Mouse (Mus musculus): ENCODE results near the gene Nprl2. TPM values are rescaled to one million over a fixed set of nuclear protein-coding genes. Genes with fewer than 3 reads are reported as not detected.

Nprl2 gene
- total and polyA plus RNA-seq, 3 experiments: 23.2 to 30.2 TPM; not detected in 1

DNA sequence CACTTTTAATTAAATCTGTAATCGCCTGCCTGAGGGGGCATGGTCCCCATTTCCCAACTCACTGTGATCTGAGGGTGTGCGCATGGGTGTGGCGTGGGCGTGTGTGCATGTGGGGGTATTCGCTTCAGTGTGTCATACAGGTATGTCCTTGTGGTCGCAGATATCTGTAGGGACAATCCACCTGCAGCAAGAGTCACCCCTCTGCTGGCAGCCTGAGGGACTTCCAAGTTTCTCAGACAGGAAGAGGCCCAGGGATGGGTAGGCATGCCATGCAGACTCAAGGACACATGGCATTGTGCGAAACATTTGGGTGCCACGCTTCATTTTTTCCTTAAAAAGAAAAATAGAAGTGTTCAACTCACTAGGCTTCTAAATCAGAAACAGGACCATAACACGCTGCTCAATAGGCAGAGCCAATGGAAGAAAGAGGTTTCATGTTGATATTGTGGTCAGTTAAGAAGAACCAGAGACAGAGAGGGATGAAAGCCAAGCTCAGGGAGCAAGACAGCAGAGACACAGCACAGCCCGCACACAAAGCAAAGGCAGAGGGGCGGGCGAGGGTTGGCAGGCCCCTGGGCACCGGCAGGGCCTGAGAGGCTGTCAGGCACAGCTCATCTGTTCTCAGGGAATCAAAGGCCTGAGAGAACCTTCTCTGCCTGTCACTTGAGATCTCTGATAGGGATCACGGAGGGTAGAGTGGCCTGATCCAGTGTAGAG lies 31.5 kb upstream of the Nprl2 start:
- no peaks in the 10 kb centered on the region for H3K79me2 ChIP-seq (ENCODE audit: control insufficient read depth, insufficient read depth, low read length, poor library complexity)
- TF ChIP-seq GATA1 (IDR thresholded peaks at IDR 0.05; ENCODE audit: low read depth, low read length) (no peak), TAL1 (IDR thresholded peaks at IDR 0.05; ENCODE audit: low read length) (no peak), USF1 (IDR thresholded peaks at IDR 0.05; ENCODE audit: low read depth, low read length) (no peak), BHLHE40 (IDR thresholded peaks at IDR 0.05; ENCODE audit: borderline replicate concordance, low read depth, low read length) (no peak), POLR2A (IDR thresholded peaks at IDR 0.05; ENCODE audit: control insufficient read depth in 1 of 2, insufficient read depth in 1 of 2, low read depth in 1 of 2, low read length in 2 of 2, poor library complexity in 1 of 2) (no peak), POLR2AphosphoS5 (IDR thresholded peaks at IDR 0.05; ENCODE audit: borderline replicate concordance, low read depth, low read length) (no peak), HCFC1 (IDR thresholded peaks at IDR 0.05; ENCODE audit: low read depth, low read length) (no peak), MYB (IDR thresholded peaks at IDR 0.05; ENCODE audit: low read depth, low read length) (no peak), CHD2 (IDR thresholded peaks at IDR 0.05; ENCODE audit: low read length) (no peak), MYC (IDR thresholded peaks at IDR 0.05; ENCODE audit: low read depth, low read length) (no peak), RAD21 (IDR thresholded peaks at IDR 0.05; ENCODE audit: low read depth, low read length) (no peak), EP300 (IDR thresholded peaks at IDR 0.05; ENCODE audit: low read depth in 1 of 2, low read length in 2 of 2) (no peak), TBP (IDR thresholded peaks at IDR 0.05; ENCODE audit: low read depth, low read length) (no peak), UBTF (IDR thresholded peaks at IDR 0.05; ENCODE audit: borderline replicate concordance, insufficient read depth, low read depth, low read length) (no peak), NRF1 (IDR thresholded peaks at IDR 0.05; ENCODE audit: insufficient read depth, low read depth, low read length, poor library complexity, severe bottlenecking) (no peak), ETS1 (IDR thresholded peaks at IDR 0.05; ENCODE audit: low read depth, low read length) (no peak), MAZ (IDR thresholded peaks at IDR 0.05; ENCODE audit: low read depth, low read length) (no peak), NELFE (IDR thresholded peaks at IDR 0.05; ENCODE audit: low read depth, low read length) (no peak), TCF12 (IDR thresholded peaks at IDR 0.05; ENCODE audit: low read depth, low read length) (no peak), USF2 (IDR thresholded peaks at IDR 0.05; ENCODE audit: borderline replicate concordance in 1 of 2, insufficient read depth in 1 of 2, low read depth in 1 of 2, low read length in 2 of 2) (no peak)
- DNase-seq (ENCODE audit: low read depth, low spot score): no peak
- H3K4me3 ChIP-seq (ENCODE audit: control insufficient read depth in 1 of 2, insufficient read depth in 1 of 2, low read depth in 2 of 2, low read length in 2 of 2): no peak overlapping the region
- H3K27me3 ChIP-seq (ENCODE audit: control insufficient read depth in 1 of 2, insufficient read depth in 2 of 2, low read length in 2 of 2): peaks cover 3% of the 10 kb centered on the region in 2 experiments; a peak in 3 of 4 replicates
- H3K9ac ChIP-seq (ENCODE audit: control insufficient read depth, low read depth, low read length, poor library complexity, severe bottlenecking): no peak overlapping the region
- H3K27ac ChIP-seq (ENCODE audit: control insufficient read depth, low read depth, low read length): no peak overlapping the region
- H3K4me1 ChIP-seq (ENCODE audit: control insufficient read depth in 1 of 2, insufficient read depth in 2 of 2, low read length in 2 of 2): no peaks in the 10 kb centered on the region
- H3K9me3 ChIP-seq (replicated peaks; ENCODE audit: insufficient read depth, low read length): no peaks in the 10 kb centered on the region
- no peaks in the 10 kb centered on the region for H3K36me3 ChIP-seq (ENCODE audit: control insufficient read depth in 1 of 2, insufficient read depth in 2 of 2, low read length in 2 of 2)

Data from MEL (cell line).